Comparison of ENCODE assay signal across 8 mouse cellular contexts in the genomic region with DNA sequence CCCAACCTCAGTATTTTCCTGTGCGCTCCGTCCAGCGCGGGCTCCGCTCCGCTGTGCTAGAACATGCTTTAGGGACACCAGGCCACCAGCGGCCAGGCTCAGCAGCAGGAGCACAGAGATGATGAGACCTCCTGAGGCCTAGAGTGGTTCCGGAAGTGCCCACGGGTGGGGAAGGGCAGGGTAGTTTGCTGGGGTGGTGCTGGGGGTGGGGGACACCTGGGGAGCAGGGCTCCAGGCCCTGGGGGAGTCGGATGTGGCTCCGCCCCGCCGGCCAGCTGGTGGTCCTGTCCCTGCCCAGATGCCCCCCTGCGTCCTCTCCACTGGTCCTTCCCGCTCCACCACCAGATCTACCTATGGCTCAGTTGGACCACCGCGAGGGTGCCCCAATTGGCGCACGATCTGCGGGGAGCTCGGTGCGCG. TPM values are rescaled to one million over a fixed set of nuclear protein-coding genes. Genes with fewer than 3 reads are reported as not detected.
DNase-seq lines count a peak whose midpoint lies in the region; ATAC-seq and TF ChIP-seq lines count a peak whose summit lies in the region.

No protein-coding gene starts in this region.

- intact Hi-C loops in heart, postnatal 36 days (cut with DNase I), result loop anchor here (1.0 to 5.0 kb wide), 4 partner anchors 54 to 364 kb away; a partner anchor contains a TSS

- peak overlapping the region; percentile 73 for H3K9ac ChIP-seq in heart, embryonic 14.5 days (ENCODE audit: low read length)
- H3K9ac ChIP-seq in liver, embryonic 12.5 days, result peak overlapping the region; percentile 52

- H3K9me3 ChIP-seq in heart, embryonic 14.5 days (ENCODE audit: control insufficient read depth, low read length), result no peaks in the 10 kb centered on the region
- H3K9me3 ChIP-seq in hindbrain, embryonic 10.5 days, result no peaks in the 10 kb centered on the region
- H3K9me3 ChIP-seq in liver, embryonic 12.5 days (replicated peaks), result no peaks in the 10 kb centered on the region

- peaks cover 8 to 11% of the 10 kb centered on the region in 2 experiments for H3K4me1 ChIP-seq in heart, embryonic 14.5 days (ENCODE audit: control insufficient read depth in 2 of 2, insufficient read depth in 2 of 2, low read length in 2 of 2)
- peaks cover 26% of the 10 kb centered on the region for H3K4me1 ChIP-seq in hindbrain, embryonic 10.5 days (replicated peaks)
- H3K4me1 ChIP-seq in liver, embryonic 12.5 days, result peaks cover 25% of the 10 kb centered on the region

- H3K4me2 ChIP-seq in heart, embryonic 14.5 days (ENCODE audit: low read length), result peak overlapping the region; percentile 95
- H3K4me2 ChIP-seq in liver, embryonic 12.5 days, result peak overlapping the region; percentile 69

- TF ChIP-seq POLR2A in brain, embryonic 14.5 days (IDR thresholded peaks at IDR 0.05; ENCODE audit: borderline replicate concordance, extremely low read depth, insufficient read depth, insufficient read length, poor library complexity, severe bottlenecking), result no peak

- H3K27ac ChIP-seq in heart, embryonic 14.5 days (replicated peaks in 1 of 2; ENCODE audit: control insufficient read depth in 1 of 2, insufficient read depth in 1 of 2, low read depth in 2 of 2, low read length in 2 of 2), result no peak overlapping the region
- peak overlapping the region; percentile 75 for H3K27ac ChIP-seq in hindbrain, embryonic 10.5 days
- no peak overlapping the region for H3K27ac ChIP-seq in liver, embryonic 12.5 days

- peaks cover 18% of the 10 kb centered on the region for H3K27me3 ChIP-seq in heart, embryonic 14.5 days (ENCODE audit: control insufficient read depth, insufficient read depth, low read length)
- H3K27me3 ChIP-seq in hindbrain, embryonic 10.5 days (ENCODE audit: insufficient read depth, poor library complexity, severe bottlenecking), result peaks cover 36% of the 10 kb centered on the region
- H3K27me3 ChIP-seq in liver, embryonic 12.5 days (replicated peaks), result peaks cover 80% of the 10 kb centered on the region

- 2% methylated on average over 23 of the region's 23 CpGs for WGBS in heart, embryonic 14.5 days
- WGBS in hindbrain, embryonic 10.5 days, result 2% methylated on average over 23 of the region's 23 CpGs
- 8% methylated on average over 23 of the region's 23 CpGs for WGBS in liver, embryonic 12.5 days (ENCODE audit: insufficient replicate concordance)

- no peaks in the 10 kb centered on the region for H3K36me3 ChIP-seq in heart, embryonic 14.5 days (ENCODE audit: control insufficient read depth, insufficient read depth, low read length)
- no peaks in the 10 kb centered on the region for H3K36me3 ChIP-seq in hindbrain, embryonic 10.5 days
- no peaks in the 10 kb centered on the region for H3K36me3 ChIP-seq in liver, embryonic 12.5 days

- no peak for TF ChIP-seq CTCF in brain, embryonic 14.5 days (IDR thresholded peaks at IDR 0.05; ENCODE audit: borderline replicate concordance, extremely low read depth, insufficient read depth, insufficient read length)

- ATAC-seq in heart, embryonic 14.5 days (ENCODE audit: insufficient number of reproducible peaks, insufficient read depth, low FRiP score, low read depth), result no peak; the same call in 1 of the 2 replicates
- ATAC-seq in liver, embryonic 12.5 days, result 0 out of 2 replicates have a peak, but pooled peaks have one; percentile 14

- peak overlapping the region; percentile 53 to 62 for H3K4me3 ChIP-seq in heart, embryonic 14.5 days (ENCODE audit: control insufficient read depth in 1 of 2, insufficient read depth in 1 of 2, low read depth in 1 of 2, low read length in 2 of 2)
- peak overlapping the region; percentile 56 for H3K4me3 ChIP-seq in hindbrain, embryonic 10.5 days
- peak overlapping the region; percentile 48 for H3K4me3 ChIP-seq in liver, embryonic 12.5 days

- DNase-seq in heart, postnatal 36 days, result no peak
- peak; percentile 43 for DNase-seq in brain, embryonic 14.5 days (ENCODE audit: low read depth)
- peak; percentile 48 for DNase-seq in hindbrain, embryonic 10.5 days (ENCODE audit: low spot score)
- peak; percentile 50 to 71 for DNase-seq in spleen, postnatal 4 days (ENCODE audit: low spot score in 2 of 2)
- no peak for DNase-seq in gastrocnemius, postnatal 25 days
- DNase-seq in layer of hippocampus, postnatal 14 days (ENCODE audit: low spot score in 2 of 2), result no peak

RNA-seq across cellular contexts. Expression of a gene that starts 3.5 kb away (rescaled TPM):
- not detected in 2 replicates for polyA plus RNA-seq in heart, embryonic 14.5 days (2014; fragmentation: Nextera tagmentation; extraction: Ambion mirVana)
- not detected for total RNA-seq in heart, postnatal 36 days (2021)
- polyA plus RNA-seq in brain, embryonic 14.5 days (2012; rRNA removed), result 0.05 TPM in 2 replicates
- polyA plus RNA-seq in hindbrain, embryonic 10.5 days (2016; fragmentation: Nextera tagmentation; extraction: Ambion mirVana), result not detected in 2 replicates
- polyA plus RNA-seq in liver, embryonic 12.5 days (2016; fragmentation: Nextera tagmentation; extraction: Ambion mirVana), result 0.06 and 0.07 TPM in 2 replicates
- not detected for total RNA-seq in gastrocnemius, postnatal 25 days (2021)
- total RNA-seq in layer of hippocampus, postnatal 14 days (2021), result not detected

RNA-seq across cellular contexts. Expression of a gene that starts 7.9 kb away (rescaled TPM):
- 0.46 and 0.58 TPM in 2 replicates for polyA plus RNA-seq in heart, embryonic 14.5 days (2014; fragmentation: Nextera tagmentation; extraction: Ambion mirVana)
- total RNA-seq in heart, postnatal 36 days (2021), result not detected
- 0.16 TPM in 1 of 2 replicates, not detected in the other for polyA plus RNA-seq in brain, embryonic 14.5 days (2012; rRNA removed)
- polyA plus RNA-seq in hindbrain, embryonic 10.5 days (2016; fragmentation: Nextera tagmentation; extraction: Ambion mirVana), result 0.37 and 0.61 TPM in 2 replicates
- polyA plus RNA-seq in liver, embryonic 12.5 days (2016; fragmentation: Nextera tagmentation; extraction: Ambion mirVana), result 0.27 and 0.98 TPM in 2 replicates
- total RNA-seq in gastrocnemius, postnatal 25 days (2021), result not detected
- total RNA-seq in layer of hippocampus, postnatal 14 days (2021), result not detected

RNA-seq across cellular contexts. Expression of a gene that starts 10.3 kb away (rescaled TPM):
- 0.28 and 0.57 TPM in 2 replicates for polyA plus RNA-seq in heart, embryonic 14.5 days (2014; fragmentation: Nextera tagmentation; extraction: Ambion mirVana)
- total RNA-seq in heart, postnatal 36 days (2021), result not detected
- 0.71 and 1.4 TPM in 2 replicates for polyA plus RNA-seq in brain, embryonic 14.5 days (2012; rRNA removed)
- 0.85 and 1.6 TPM in 2 replicates for polyA plus RNA-seq in hindbrain, embryonic 10.5 days (2016; fragmentation: Nextera tagmentation; extraction: Ambion mirVana)
- polyA plus RNA-seq in liver, embryonic 12.5 days (2016; fragmentation: Nextera tagmentation; extraction: Ambion mirVana), result 18.9 and 19.6 TPM in 2 replicates
- not detected for total RNA-seq in gastrocnemius, postnatal 25 days (2021)
- 1 to 10 TPM in 1 of 2 experiments, under 1 TPM in 1; 0.88 to 1.1 TPM for total RNA-seq in layer of hippocampus, postnatal 14 days (2021)

RNA-seq across cellular contexts. Expression of a gene that starts 14.5 kb away (rescaled TPM):
- polyA plus RNA-seq in heart, embryonic 14.5 days (2014; fragmentation: Nextera tagmentation; extraction: Ambion mirVana), result 23.4 and 25.1 TPM in 2 replicates
- 1 to 10 TPM; 5.9 to 7.7 TPM for total RNA-seq in heart, postnatal 36 days (2021)
- polyA plus RNA-seq in brain, embryonic 14.5 days (2012; rRNA removed), result 28.8 and 38.5 TPM in 2 replicates
- polyA plus RNA-seq in hindbrain, embryonic 10.5 days (2016; fragmentation: Nextera tagmentation; extraction: Ambion mirVana), result 31.0 and 41.3 TPM in 2 replicates
- 5.7 and 6.0 TPM in 2 replicates for polyA plus RNA-seq in liver, embryonic 12.5 days (2016; fragmentation: Nextera tagmentation; extraction: Ambion mirVana)
- total RNA-seq in gastrocnemius, postnatal 25 days (2021), result 1 to 10 TPM; 1.7 to 3.3 TPM
- total RNA-seq in layer of hippocampus, postnatal 14 days (2021), result 1 to 10 TPM; 2.3 to 3.3 TPM

RNA-seq across cellular contexts. Expression of a gene that starts 17.9 kb away (rescaled TPM):
- polyA plus RNA-seq in heart, embryonic 14.5 days (2014; fragmentation: Nextera tagmentation; extraction: Ambion mirVana), result 647 and 682 TPM in 2 replicates
- 1,000 to 10,000 TPM; 1,903 to 1,946 TPM for total RNA-seq in heart, postnatal 36 days (2021)
- 28.6 and 40.4 TPM in 2 replicates for polyA plus RNA-seq in brain, embryonic 14.5 days (2012; rRNA removed)
- polyA plus RNA-seq in hindbrain, embryonic 10.5 days (2016; fragmentation: Nextera tagmentation; extraction: Ambion mirVana), result 9.3 and 13.1 TPM in 2 replicates
- polyA plus RNA-seq in liver, embryonic 12.5 days (2016; fragmentation: Nextera tagmentation; extraction: Ambion mirVana), result 101 and 103 TPM in 2 replicates
- total RNA-seq in gastrocnemius, postnatal 25 days (2021), result 1,000 to 10,000 TPM; 1,309 to 1,319 TPM
- 100 to 1,000 TPM; 286 to 309 TPM for total RNA-seq in layer of hippocampus, postnatal 14 days (2021)

Comparison
In these comparisons a context has a peak if more than half of its experiments do, and no peak if none do; other contexts are left out.
1. DNase-seq: peak in brain, embryonic 14.5 days (single experiment), hindbrain, embryonic 10.5 days (single experiment) and spleen, postnatal 4 days (2 of 2); none in heart, postnatal 36 days (0 of 2), gastrocnemius, postnatal 25 days (single experiment) and layer of hippocampus, postnatal 14 days (0 of 2).
2. Peak in every context shown above with its lines, with median percentiles within 50 percentile points of each other: H3K4me3 ChIP-seq.